25 mouse cellular contexts compared by ENCODE assay signal in the genomic region with DNA sequence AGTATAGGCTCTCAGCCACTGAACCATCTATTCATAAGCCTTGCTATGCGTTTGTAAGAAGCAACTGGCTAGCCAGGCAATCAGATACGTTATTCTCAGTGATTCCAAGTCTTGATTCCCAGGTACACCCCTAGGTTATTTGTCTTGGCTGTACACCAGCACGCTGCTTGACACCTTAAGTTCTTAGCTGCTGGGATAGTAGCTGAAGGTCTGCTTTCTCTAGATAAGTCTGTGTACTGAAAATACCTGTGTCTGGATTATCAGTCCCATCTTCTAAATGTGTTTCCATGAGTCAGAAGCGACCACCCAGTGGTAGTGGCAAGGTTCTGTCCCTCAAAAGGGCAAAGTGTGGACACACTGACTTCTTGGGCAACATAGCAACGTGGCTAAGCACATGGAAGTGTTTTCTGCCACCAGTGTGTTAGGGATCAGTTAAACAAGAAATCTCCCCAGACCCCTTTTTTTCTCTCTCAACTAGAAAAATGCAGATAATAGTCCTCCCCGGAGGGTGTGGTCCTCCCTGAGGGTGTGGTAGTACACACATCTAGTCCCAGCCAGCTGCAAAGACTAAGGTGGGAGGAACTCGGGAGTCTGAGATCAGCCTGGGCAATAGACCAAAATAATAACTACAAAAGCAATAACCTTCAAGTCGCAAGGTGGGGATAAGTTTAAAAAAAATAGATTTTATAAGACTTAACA.
DNase-seq lines count a peak whose midpoint lies in the region; ATAC-seq and TF ChIP-seq lines count a peak whose summit lies in the region.
"Had no signal": no experiment of that assay in that cellular context is flagged by ENCODE, and none has a peak within 500 bp of the region (broad histone marks: within the 10 kb centered on the region; RNA-seq: fewer than 3 reads in every experiment).

No protein-coding gene starts in this region.

- no peaks in the 10 kb centered on the region for H3K9me3 ChIP-seq in forebrain, embryonic 13.5 days (replicated peaks)
- H3K9me3 ChIP-seq: forebrain, embryonic 15.5 days; hindbrain, embryonic 13.5 days; limb, embryonic 10.5 days; midbrain, embryonic 12.5 days had no signal

- H3K36me3 ChIP-seq in forebrain, embryonic 13.5 days (ENCODE audit: poor library complexity, severe bottlenecking) = no peaks in the 10 kb centered on the region
- H3K36me3 ChIP-seq: forebrain, embryonic 15.5 days; G1E; hindbrain, embryonic 13.5 days; limb, embryonic 10.5 days; midbrain, embryonic 12.5 days had no signal

- H3K4me3 ChIP-seq in gastrocnemius, adult 2 months = no peak overlapping the region
- H3K4me3 ChIP-seq in forebrain, embryonic 13.5 days = no peak overlapping the region
- H3K4me3 ChIP-seq: erythroblast, embryonic 14.5 days; forebrain, embryonic 15.5 days; hindbrain, embryonic 13.5 days; limb, embryonic 10.5 days; midbrain, embryonic 12.5 days had no signal

- peak; percentile 34 for DNase-seq in gastrocnemius, adult 2 months
- DNase-seq in gastrocnemius, postnatal 10 days = no peak
- peak; percentile 22 for DNase-seq in lung, postnatal 36 days
- no peak for DNase-seq in lung, adult 18-20 months
- peak; percentile 49 for DNase-seq in c-Kit-positive CD71-positive TER-119-negative erythroid progenitor cells, embryonic 14.5 days (ENCODE audit: low read depth)
- DNase-seq: adrenal gland, postnatal 14 days; cerebellum, adult 11-12 months; cerebellum, postnatal 10 days; gastrocnemius, postnatal 25 days; heart, postnatal 36 days; kidney, adult 18-20 months; kidney, postnatal 4 days; liver; lung, embryonic 14.5 days; right cerebral cortex, postnatal 14 days had no signal

- no peak for TF ChIP-seq CTCF in gastrocnemius, adult 2 months (IDR thresholded peaks at IDR 0.05)

- no peaks in the 10 kb centered on the region for H3K4me1 ChIP-seq in forebrain, embryonic 13.5 days
- H3K4me1 ChIP-seq: forebrain, embryonic 15.5 days; hindbrain, embryonic 13.5 days; midbrain, embryonic 12.5 days had no signal

- peak overlapping the region; percentile 25 for H3K27ac ChIP-seq in gastrocnemius, adult 2 months
- no peak overlapping the region for H3K27ac ChIP-seq in forebrain, embryonic 13.5 days
- H3K27ac ChIP-seq: forebrain, embryonic 15.5 days; hindbrain, embryonic 13.5 days; limb, embryonic 10.5 days; macrophage; midbrain, embryonic 12.5 days had no signal

- no peak for ATAC-seq in forebrain, embryonic 13.5 days
- no peak for ATAC-seq in frontal cortex, adult (ENCODE audit: low TSS enrichment)
- no peak for ATAC-seq in CD4-positive, CD25-positive, alpha-beta regulatory T cell, adult 4 months
- ATAC-seq: forebrain, embryonic 15.5 days had no signal

- no peak overlapping the region for H3K4me2 ChIP-seq in forebrain, embryonic 13.5 days
- H3K4me2 ChIP-seq: forebrain, embryonic 15.5 days; hindbrain, embryonic 13.5 days; lung, embryonic 14.5 days; midbrain, embryonic 12.5 days had no signal

- intact Hi-C loops in gastrocnemius, adult 2 months (cut with DNase I) = no loop called here

- H3K27me3 ChIP-seq in forebrain, embryonic 13.5 days = no peaks in the 10 kb centered on the region
- H3K27me3 ChIP-seq: forebrain, embryonic 15.5 days; hindbrain, embryonic 13.5 days; midbrain, embryonic 12.5 days had no signal

- 83% methylated on average over 8 of the region's 8 CpGs for WGBS in forebrain, embryonic 13.5 days

- no peak overlapping the region for H3K9ac ChIP-seq in forebrain, embryonic 13.5 days
- H3K9ac ChIP-seq: forebrain, embryonic 15.5 days; hindbrain, embryonic 13.5 days; lung, embryonic 14.5 days; midbrain, embryonic 12.5 days had no signal

Comparison
In these comparisons a context has a peak if more than half of its experiments do, and no peak if none do; other contexts are left out.
1. DNase-seq: peak in gastrocnemius, adult 2 months (single experiment), lung, postnatal 36 days (single experiment) and c-Kit-positive CD71-positive TER-119-negative erythroid progenitor cells, embryonic 14.5 days (single experiment); none in gastrocnemius, postnatal 10 days (single experiment) and lung, adult 18-20 months (0 of 2).